Mouse (Mus musculus) c-Kit-positive CD71-negative TER-119-negative erythroid progenitor cells, embryonic 14.5 days (primary cell): Measurements from ENCODE around the gene Acyp1.
"Not testable (repeated sequence)": the region's sequence is repeated elsewhere in the genome, so short reads cannot be mapped to it uniquely, and the experiment has no call there.

Experiments
- DNase-seq: peaks from one replicate; pipeline ENCODE4 v3.0.0-alpha.2; 2013; ENCODE audit warnings: low read depth

Gene Acyp1

GRCm38 (mm10) chr12:85281756-85282155 lies 6.5 kb downstream of the Acyp1 start:
- not testable (repeated sequence) for DNase-seq

- no peak for DNase-seq
These were observed 7.2 kb downstream of the Acyp1 start for GRCm38 (mm10) chr12:85280845-85281651.

DNA sequence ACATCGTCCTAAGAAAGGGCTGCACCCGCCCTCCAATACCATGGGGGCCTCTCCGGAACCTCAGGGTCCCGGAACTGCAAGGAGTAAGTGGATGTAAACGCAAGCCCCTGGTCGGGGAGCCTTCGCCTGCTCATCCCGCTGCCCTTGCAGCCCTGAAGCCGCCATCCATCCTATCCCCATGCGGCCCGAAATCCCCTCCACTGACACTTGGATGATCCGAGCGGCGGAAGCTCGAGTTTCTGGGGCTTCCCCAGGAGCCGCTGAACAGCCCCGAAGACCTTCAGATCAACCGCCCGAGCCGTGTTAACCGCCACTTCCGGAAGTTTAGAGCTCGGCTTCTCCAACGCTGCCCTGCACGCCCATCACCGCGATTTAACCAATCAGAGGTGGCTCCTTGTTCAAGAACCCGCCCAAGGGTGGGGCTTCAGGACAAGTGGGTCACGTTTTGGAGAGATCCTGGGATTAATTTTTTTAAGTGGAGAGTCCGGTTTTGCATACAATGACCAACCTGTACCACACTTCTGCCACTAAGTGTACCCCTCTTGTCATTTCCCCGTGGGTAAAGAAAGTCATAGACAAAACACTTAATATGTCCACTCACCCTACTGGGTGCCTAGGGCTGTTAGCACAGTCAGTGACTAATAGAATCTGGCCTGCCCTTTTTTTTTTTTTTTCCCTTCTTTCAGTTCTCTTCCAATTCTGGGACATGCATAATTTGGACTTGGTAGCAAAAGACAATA lies 8.0 kb downstream of the Acyp1 start:
- DNase-seq = peak; percentile 95

DNA sequence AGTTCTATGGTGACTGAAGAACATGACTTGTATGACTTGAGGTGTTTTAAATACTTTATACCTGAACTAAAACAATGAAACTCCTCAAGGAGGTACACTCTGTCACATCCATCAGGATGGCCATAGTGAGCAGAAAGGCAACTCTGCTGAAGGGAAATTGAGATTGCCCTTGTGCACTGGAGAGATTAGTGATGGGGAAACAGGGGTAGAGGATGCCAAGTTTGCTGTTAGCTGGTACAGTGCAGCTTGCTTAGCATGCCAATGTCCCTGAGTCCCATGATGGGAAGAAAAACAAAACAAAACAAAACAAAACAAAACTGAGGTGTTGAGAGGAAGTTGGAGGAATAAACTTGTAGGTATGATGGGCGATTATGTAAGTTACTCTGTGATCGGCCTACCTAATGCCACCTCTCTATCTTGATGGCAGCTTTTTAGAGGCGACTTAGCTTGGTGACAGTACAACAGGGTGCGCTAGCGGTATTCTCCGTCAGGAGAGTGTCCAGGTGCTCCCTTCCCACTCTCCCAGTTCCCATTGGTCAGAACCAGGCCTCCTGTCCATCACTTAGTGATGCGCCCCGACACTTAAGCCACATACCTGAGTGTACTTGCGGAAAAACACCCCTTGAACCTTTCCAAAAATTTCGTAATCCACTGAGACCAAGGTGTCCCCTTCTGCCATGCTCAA lies 8.7 kb downstream of the Acyp1 start:
- no peak for DNase-seq

DNA sequence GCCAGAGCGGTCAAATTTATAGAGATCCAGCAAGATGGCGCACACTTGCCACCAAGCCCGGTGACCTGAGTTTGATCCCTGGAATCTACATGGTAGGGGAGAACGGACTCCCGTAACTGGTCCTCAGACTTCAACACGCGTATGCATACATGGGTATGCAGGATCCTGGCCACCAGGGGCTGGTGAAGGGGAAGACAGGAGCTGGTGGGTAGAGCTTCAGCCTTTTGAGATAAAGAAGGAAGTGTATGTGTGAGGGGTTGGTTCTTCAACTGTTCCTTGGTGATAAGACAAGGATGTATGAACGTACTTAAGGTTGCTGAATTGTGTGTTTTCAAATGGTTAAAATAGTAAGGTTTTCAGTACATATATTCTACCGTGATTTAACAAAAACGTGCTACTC lies 9.3 kb downstream of the Acyp1 start:
- DNase-seq = no peak

DNA sequence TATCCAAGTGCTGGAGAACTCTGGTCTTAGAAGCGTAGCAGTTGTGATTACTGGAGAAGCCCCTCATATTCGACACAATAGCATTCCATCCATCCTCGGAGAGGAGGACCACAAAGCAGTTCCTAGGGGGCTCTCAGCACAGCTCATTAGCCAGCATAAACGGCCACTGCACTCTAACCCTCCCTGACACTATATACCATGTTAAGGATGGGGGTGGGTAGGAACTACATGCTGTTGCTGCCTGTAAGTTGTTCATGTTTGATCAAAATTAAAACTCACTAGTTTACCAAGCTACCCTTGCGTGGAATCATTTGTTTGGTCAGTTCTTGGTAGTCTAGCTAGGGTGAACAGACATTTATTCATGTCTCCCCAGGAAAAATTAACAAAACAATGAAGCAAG lies 12.0 kb downstream of the Acyp1 start:
- DNase-seq = no peak

DNA sequence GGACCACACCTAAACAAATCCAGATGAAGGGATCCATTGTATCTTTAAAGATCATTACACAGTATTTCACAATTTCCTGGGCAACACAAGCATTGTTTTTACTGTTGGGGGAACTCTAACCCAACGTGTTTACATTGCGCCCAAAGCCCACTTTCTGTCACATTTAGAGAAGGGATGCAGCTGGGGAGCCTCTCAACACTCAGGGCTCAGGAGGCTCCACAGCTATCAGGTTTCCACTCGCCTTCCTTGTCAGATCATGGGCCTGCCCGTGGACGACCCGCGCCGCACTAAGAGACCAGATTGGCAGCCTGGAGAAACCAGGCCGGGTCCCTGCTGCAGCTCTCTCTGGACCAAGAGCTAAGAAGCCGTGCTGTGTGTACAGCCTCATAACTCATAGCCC lies 14.7 kb downstream of the Acyp1 start:
- no peak for DNase-seq

GRCm38 (mm10) chr12:85271843-85272206 lies 16.4 kb downstream of the Acyp1 start:
- DNase-seq = no peak

GRCm38 (mm10) chr12:85271132-85271842 lies 17.0 kb downstream of the Acyp1 start:
- no peak for DNase-seq

GRCm38 (mm10) chr12:85270319-85270718 lies 17.9 kb downstream of the Acyp1 start, which contains the start of gene Mlh3:
Mlh3 (minus strand) TSS chr12:85270599.
- DNase-seq = no peak

- no peak for DNase-seq
These were observed 18.4 kb downstream of the Acyp1 start for GRCm38 (mm10) chr12:85269821-85270220.

DNA sequence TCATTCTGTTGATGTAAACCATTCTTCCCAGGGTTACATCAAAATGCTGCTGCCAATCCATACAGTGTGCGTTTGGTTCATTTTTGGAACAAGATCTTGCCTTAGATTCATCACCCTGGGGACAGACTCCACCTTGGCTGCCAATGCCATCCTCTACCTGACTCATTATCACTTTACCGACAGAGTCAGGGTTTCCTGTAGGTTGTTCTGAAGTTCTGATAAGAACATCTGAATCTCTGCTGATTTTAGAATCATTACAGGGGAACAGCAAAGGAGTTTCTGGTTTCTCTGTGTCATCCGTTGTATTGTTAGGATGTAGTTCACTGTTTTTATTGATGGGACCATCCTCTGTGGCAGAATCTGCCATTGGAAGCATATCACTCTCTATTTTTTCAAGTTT lies 22.0 kb downstream of the Acyp1 start:
- no peak for DNase-seq

DNA sequence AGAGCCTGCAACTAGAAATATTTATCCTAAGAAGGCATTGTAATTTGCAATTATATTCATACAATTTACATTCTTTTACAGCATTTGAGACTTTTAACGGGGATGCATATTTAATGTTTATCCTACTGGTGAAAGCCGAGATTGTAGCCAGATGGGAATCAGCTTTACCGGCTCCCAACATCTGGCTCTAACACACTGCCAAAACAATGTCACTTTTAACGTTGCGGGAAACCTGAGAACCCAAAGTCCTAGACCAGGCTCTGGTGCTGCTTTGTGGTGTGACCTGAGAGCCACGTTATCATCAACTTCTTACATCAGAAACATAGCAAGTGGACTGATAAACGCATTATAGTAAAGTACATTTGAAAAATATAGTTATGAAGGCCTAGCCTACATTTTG lies 23.3 kb downstream of the Acyp1 start:
- DNase-seq = no peak

- no peak for DNase-seq
These were observed 23.7 kb downstream of the Acyp1 start for GRCm38 (mm10) chr12:85264531-85264930.

- no peak for DNase-seq
These were observed 25.0 kb downstream of the Acyp1 start for GRCm38 (mm10) chr12:85263190-85263589.

DNA sequence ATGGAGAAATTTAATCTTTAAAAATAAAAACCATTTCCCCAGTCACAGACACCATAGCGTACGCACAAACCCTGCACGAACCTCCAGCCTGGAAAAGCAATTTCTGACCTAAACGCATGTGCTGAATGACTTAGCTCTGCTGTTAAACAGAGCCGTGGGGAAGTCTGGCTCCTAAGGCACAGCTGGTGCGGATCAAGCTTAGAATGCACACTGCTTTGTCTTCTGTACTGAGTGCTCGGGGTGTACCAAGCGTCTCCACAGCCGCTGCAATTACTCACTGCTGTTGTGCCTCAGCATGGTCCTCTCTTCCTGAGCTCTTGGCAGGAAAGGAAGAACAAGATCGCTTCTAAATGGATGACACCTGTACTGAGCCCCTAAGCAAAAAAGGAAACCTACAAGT lies 25.7 kb downstream of the Acyp1 start:
- no peak for DNase-seq

DNA sequence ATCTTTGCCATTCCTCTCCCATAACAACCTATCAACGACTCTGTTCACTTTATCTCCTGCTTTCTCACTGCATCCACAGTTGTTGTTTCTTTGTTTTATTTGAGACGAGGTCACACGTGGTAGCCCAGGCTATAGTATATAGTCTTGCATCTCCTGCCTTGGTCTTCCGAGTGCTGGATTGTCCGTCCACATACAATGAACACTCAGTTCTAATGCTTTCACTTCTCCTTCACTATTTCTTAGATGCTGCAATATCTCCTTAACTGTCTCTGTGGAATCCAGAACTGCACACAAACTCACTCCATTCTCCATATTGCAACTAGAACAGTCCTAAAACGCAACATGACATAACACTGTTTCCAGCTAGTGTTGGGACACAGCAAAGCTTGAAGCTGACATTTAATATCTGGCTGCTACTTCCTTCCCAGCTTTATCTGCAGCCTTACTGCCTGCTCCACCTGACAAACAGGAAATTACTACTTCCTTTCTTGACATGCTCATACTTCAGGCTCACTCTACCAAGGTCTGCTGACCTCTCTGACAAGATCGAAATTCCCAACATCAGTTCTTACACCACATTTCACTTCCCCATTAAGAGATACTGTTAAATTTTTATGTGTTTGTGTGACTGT lies 31.1 kb downstream of the Acyp1 start:
- DNase-seq = no peak

DNA sequence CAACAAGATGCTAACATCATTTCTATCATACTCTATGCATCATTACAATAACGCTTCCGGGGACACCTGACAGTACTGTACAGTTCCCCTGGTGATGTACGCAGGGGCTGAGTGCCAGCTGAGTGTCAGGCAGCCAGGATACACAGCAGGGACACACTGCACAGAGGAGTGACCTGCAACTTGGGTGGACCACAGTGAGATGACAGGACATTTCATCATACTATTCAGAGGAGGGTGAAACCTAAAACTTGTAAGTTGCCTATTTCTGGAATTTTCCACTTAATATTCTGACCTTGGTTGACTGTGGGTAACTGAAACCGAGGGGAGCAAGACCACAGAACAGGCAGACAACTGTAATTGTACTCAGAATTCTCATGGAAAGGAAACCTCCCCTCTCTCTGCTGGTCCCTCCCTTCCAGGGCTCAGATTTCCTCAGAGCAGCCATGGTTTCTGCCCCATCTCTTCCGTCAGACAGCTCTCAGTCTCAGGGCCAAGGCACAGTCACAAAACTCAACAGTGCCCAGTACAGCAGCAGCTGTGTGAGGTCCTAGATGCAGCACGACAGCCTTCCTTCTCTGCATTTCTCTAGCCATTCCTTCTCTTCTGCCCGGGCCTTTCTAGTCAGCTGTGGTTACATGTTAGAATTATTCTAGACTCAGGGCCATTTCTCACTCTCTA lies 32.0 kb downstream of the Acyp1 start:
- no peak for DNase-seq

GRCm38 (mm10) chr12:85252083-85252482 lies 36.2 kb downstream of the Acyp1 start:
- DNase-seq = no peak

GRCm38 (mm10) chr12:85237553-85237952 lies 50.7 kb downstream of the Acyp1 start:
- no peak for DNase-seq
